Mouse (Mus musculus): ENCODE data around the gene Atg10. TPM values are rescaled to one million over a fixed set of nuclear protein-coding genes. Genes with fewer than 3 reads are reported as not detected.

Atg10 gene
- total RNA-seq, 1 experiment from 2014 or later = 20.6 TPM

- no peak for DNase-seq
Observed at GRCm38 (mm10) chr13:91175347-91175746, 48.4 kb downstream of the Atg10 start.

- DNase-seq = no peak
Observed at GRCm38 (mm10) chr13:91171766-91172491, 51.8 kb downstream of the Atg10 start.

GRCm38 (mm10) chr13:91171205-91171604 is 52.6 kb downstream of the Atg10 start:
- DNase-seq = no peak

- DNase-seq = no peak
Observed at GRCm38 (mm10) chr13:91169529-91170319, 54.0 kb downstream of the Atg10 start.

- DNase-seq = no peak
Observed at GRCm38 (mm10) chr13:91168486-91168885, 55.3 kb downstream of the Atg10 start.

- no peak for DNase-seq
Observed at GRCm38 (mm10) chr13:91167561-91167960, 56.2 kb downstream of the Atg10 start.

- DNase-seq = no peak
Observed at GRCm38 (mm10) chr13:91166286-91166685, 57.5 kb downstream of the Atg10 start.

- DNase-seq = peak; percentile 32
Observed at GRCm38 (mm10) chr13:91165200-91165599, 58.6 kb downstream of the Atg10 start.

- no peak for DNase-seq
Observed at GRCm38 (mm10) chr13:91163292-91163691, 60.5 kb downstream of the Atg10 start.

GRCm38 (mm10) chr13:91162452-91162851 is 61.3 kb downstream of the Atg10 start:
- no peak for DNase-seq

- DNase-seq = no peak
Observed at GRCm38 (mm10) chr13:91160616-91161015, 63.2 kb downstream of the Atg10 start.

GRCm38 (mm10) chr13:91159881-91160280 is 63.9 kb downstream of the Atg10 start:
- no peak for DNase-seq

- peak; percentile 50 for DNase-seq
Observed at GRCm38 (mm10) chr13:91157941-91158340, 65.8 kb downstream of the Atg10 start.

GRCm38 (mm10) chr13:91157429-91157828 is 66.3 kb downstream of the Atg10 start:
- no peak for DNase-seq

GRCm38 (mm10) chr13:91156949-91157348 is 66.8 kb downstream of the Atg10 start:
- no peak for DNase-seq

- no peak for DNase-seq
Observed at GRCm38 (mm10) chr13:91156308-91156707, 67.5 kb downstream of the Atg10 start.

GRCm38 (mm10) chr13:91155429-91156207 is 68.2 kb downstream of the Atg10 start:
- no peak for DNase-seq

GRCm38 (mm10) chr13:91154622-91155021 is 69.1 kb downstream of the Atg10 start:
- DNase-seq = no peak

GRCm38 (mm10) chr13:91136337-91136736 is 87.4 kb downstream of the Atg10 start:
- DNase-seq = no peak

- DNase-seq = no peak
Observed at GRCm38 (mm10) chr13:91133334-91133890, 90.4 kb downstream of the Atg10 start.

GRCm38 (mm10) chr13:91129071-91129470 is 94.7 kb downstream of the Atg10 start:
- peak; percentile 35 for DNase-seq

GRCm38 (mm10) chr13:91128581-91128980 is 95.2 kb downstream of the Atg10 start:
- no peak for DNase-seq
